Mouse (Mus musculus): ENCODE data around the gene Grid1. TPM values are rescaled to one million over a fixed set of nuclear protein-coding genes. Genes with fewer than 3 reads are reported as not detected.

The Grid1 gene
- polyA plus RNA-seq, 1 experiment from 2014 or later = 0.61 TPM

- Histone ChIP-seq H3K9me3 (ENCODE audit: control insufficient read depth, low read length) (no peaks in the 10 kb centered on the region), H3K36me3 (ENCODE audit: control insufficient read depth, insufficient read depth, low read length) (no peaks in the 10 kb centered on the region), H3K27me3 (ENCODE audit: control insufficient read depth, insufficient read depth, low read length) (no peaks in the 10 kb centered on the region), H3K4me2 (no peak overlapping the region), H3K27ac (ENCODE audit: low read depth, low read length) (no peak overlapping the region), H3K9ac (ENCODE audit: low read length) (no peak overlapping the region), H3K4me1 (ENCODE audit: control insufficient read depth, insufficient read depth, low read length) (no peaks in the 10 kb centered on the region), H3K4me3 (ENCODE audit: low read depth, low read length) (no peak overlapping the region)
- ATAC-seq (ENCODE audit: low FRiP score) (peak; percentile 35), DNase-seq (ENCODE audit: low spot score, missing footprints) (no peak)
- 84% methylated on average over 7 of the region's 7 CpGs for WGBS
Observed at GRCm38 (mm10) chr14:35157069-35157655, 337.3 kb downstream of the Grid1 start.

DNA sequence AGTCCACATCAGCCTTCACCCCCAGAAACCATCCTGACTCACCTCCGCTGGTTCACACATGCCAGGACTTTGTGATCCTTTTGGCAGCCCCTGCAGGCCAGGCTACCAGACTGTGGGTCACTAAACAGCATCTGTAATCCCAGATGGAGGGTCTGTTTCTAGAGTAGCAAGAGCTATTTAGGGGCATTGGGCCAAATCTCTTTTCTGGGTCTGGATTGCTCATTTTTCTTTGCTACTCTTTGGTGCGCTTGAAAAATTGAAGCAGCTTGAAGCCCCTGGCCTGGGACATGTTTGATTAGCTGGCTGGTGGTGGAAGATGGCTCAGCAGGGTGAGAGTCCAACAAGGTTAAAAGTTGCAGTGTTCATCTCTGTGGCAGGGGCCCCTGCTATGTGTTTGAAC is 339.4 kb downstream of the Grid1 start:
- Histone ChIP-seq H3K4me3 (ENCODE audit: low read depth, low read length) (no peak overlapping the region), H3K4me1 (ENCODE audit: control insufficient read depth, insufficient read depth, low read length) (no peaks in the 10 kb centered on the region), H3K36me3 (ENCODE audit: control insufficient read depth, insufficient read depth, low read length) (no peaks in the 10 kb centered on the region), H3K9ac (ENCODE audit: low read length) (no peak overlapping the region), H3K9me3 (ENCODE audit: control insufficient read depth, low read length) (no peaks in the 10 kb centered on the region), H3K27me3 (ENCODE audit: control insufficient read depth, insufficient read depth, low read length) (no peaks in the 10 kb centered on the region), H3K4me2 (no peak overlapping the region), H3K27ac (ENCODE audit: low read depth, low read length) (no peak overlapping the region)
- DNase-seq (ENCODE audit: low spot score, missing footprints) (no peak), ATAC-seq (ENCODE audit: low FRiP score) (no peak)
- WGBS = 95% methylated on average over 2 of the region's 2 CpGs

DNA sequence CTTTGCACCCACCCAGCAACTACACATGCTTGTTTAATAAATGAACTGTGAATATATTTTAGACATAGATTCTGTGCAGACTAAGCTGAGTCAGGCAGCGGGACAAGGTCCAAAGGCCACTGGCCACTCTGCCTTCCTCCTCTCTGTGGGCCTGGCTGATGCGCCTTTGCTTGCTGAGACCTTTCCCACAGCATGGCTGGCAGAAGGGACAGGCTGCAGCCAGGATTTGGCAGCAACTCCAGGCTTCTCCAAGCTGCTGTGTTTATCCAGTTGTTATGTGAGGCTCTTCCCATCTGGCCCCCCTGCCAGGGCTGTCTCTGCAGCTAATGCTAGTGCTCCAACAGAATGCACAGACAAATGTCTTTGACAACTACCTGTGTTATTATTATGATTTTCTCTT is 347.5 kb downstream of the Grid1 start:
- H3K4me2 ChIP-seq = no peak overlapping the region
- no peaks in the 10 kb centered on the region for H3K9me3 ChIP-seq (ENCODE audit: control insufficient read depth, low read length)
- ATAC-seq (ENCODE audit: low FRiP score) = no peak
- no peak overlapping the region for H3K4me3 ChIP-seq (ENCODE audit: low read depth, low read length)
- no peaks in the 10 kb centered on the region for H3K36me3 ChIP-seq (ENCODE audit: control insufficient read depth, insufficient read depth, low read length)
- H3K27me3 ChIP-seq (ENCODE audit: control insufficient read depth, insufficient read depth, low read length) = no peaks in the 10 kb centered on the region
- H3K9ac ChIP-seq (ENCODE audit: low read length) = no peak overlapping the region
- WGBS = 74% methylated on average over 2 of the region's 2 CpGs
- H3K4me1 ChIP-seq (ENCODE audit: control insufficient read depth, insufficient read depth, low read length) = no peaks in the 10 kb centered on the region
- no peak for DNase-seq (ENCODE audit: low spot score, missing footprints)
- no peak overlapping the region for H3K27ac ChIP-seq (ENCODE audit: low read depth, low read length)

DNA sequence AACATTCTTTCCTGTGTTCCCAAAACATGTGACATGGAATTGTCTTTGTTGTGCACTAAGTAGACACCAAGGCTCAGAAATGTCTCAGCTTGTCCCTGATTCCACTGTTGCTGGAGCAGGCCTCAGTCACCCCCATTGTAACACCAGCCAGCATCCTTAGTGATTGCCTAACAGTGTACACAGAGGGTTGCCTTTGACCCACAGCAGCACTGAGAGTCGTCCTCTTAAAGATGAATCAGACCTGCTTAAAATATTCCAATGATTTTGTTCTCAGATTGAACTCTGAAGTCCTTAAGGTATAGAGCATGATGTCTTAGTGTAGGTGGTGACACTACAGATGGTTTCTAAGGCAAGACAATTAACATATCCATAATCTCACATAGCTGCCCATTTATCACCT is 354.0 kb downstream of the Grid1 start:
- no peak for DNase-seq (ENCODE audit: low spot score, missing footprints)
- Histone ChIP-seq H3K27ac (ENCODE audit: low read depth, low read length) (no peak overlapping the region), H3K4me3 (ENCODE audit: low read depth, low read length) (no peak overlapping the region), H3K9ac (ENCODE audit: low read length) (no peak overlapping the region), H3K4me1 (ENCODE audit: control insufficient read depth, insufficient read depth, low read length) (no peaks in the 10 kb centered on the region), H3K27me3 (ENCODE audit: control insufficient read depth, insufficient read depth, low read length) (no peaks in the 10 kb centered on the region), H3K36me3 (ENCODE audit: control insufficient read depth, insufficient read depth, low read length) (no peaks in the 10 kb centered on the region), H3K4me2 (no peak overlapping the region), H3K9me3 (ENCODE audit: control insufficient read depth, low read length) (no peaks in the 10 kb centered on the region)
- no peak for ATAC-seq (ENCODE audit: low FRiP score)
- 77% methylated on average over 1 of the region's 1 CpGs for WGBS

DNA sequence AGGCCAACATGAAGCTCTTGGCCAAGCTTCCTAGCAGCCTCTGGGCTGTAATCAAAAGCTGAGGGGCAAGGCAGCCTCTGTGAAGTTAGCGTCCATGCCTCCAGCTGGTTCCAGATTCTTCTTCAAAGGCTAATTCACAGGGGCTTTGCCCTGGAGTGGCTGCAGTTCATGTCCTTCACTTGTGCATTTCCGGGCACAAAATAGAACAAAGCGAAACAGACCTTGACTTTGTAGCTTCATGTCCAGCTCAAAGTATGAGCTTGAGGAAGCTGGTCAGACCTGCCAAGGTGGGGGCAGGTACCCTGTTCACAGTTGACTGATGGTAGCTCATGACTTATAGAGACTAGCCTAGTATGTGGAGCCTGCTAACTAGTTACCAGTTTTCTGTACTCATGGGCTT is 356.1 kb downstream of the Grid1 start:
- no peak overlapping the region for H3K4me2 ChIP-seq

GRCm38 (mm10) chr14:35179076-35179475 is 359.2 kb downstream of the Grid1 start:
- ATAC-seq (ENCODE audit: low FRiP score) (no peak), DNase-seq (ENCODE audit: low spot score, missing footprints) (no peak)
- no peak overlapping the region for H3K9ac ChIP-seq (ENCODE audit: low read length)
- no peaks in the 10 kb centered on the region for H3K27me3 ChIP-seq (ENCODE audit: control insufficient read depth, insufficient read depth, low read length)
- H3K9me3 ChIP-seq (ENCODE audit: control insufficient read depth, low read length) = no peaks in the 10 kb centered on the region
- no peak overlapping the region for H3K4me2 ChIP-seq
- no peaks in the 10 kb centered on the region for H3K36me3 ChIP-seq (ENCODE audit: control insufficient read depth, insufficient read depth, low read length)
- H3K4me1 ChIP-seq (ENCODE audit: control insufficient read depth, insufficient read depth, low read length) = no peaks in the 10 kb centered on the region
- H3K27ac ChIP-seq (ENCODE audit: low read depth, low read length) = no peak overlapping the region
- no peak overlapping the region for H3K4me3 ChIP-seq (ENCODE audit: low read depth, low read length)

More for the DNA sequence above, 356.1 kb downstream of the Grid1 start:
- Histone ChIP-seq H3K4me3 (ENCODE audit: low read depth, low read length) (no peak overlapping the region), H3K9ac (ENCODE audit: low read length) (no peak overlapping the region), H3K4me1 (ENCODE audit: control insufficient read depth, insufficient read depth, low read length) (no peaks in the 10 kb centered on the region), H3K27me3 (ENCODE audit: control insufficient read depth, insufficient read depth, low read length) (no peaks in the 10 kb centered on the region), H3K27ac (ENCODE audit: low read depth, low read length) (no peak overlapping the region), H3K9me3 (ENCODE audit: control insufficient read depth, low read length) (no peaks in the 10 kb centered on the region), H3K36me3 (ENCODE audit: control insufficient read depth, insufficient read depth, low read length) (no peaks in the 10 kb centered on the region)
- DNase-seq (ENCODE audit: low spot score, missing footprints) (no peak), ATAC-seq (ENCODE audit: low FRiP score) (no peak)
- WGBS = 93% methylated on average over 3 of the region's 3 CpGs

DNA sequence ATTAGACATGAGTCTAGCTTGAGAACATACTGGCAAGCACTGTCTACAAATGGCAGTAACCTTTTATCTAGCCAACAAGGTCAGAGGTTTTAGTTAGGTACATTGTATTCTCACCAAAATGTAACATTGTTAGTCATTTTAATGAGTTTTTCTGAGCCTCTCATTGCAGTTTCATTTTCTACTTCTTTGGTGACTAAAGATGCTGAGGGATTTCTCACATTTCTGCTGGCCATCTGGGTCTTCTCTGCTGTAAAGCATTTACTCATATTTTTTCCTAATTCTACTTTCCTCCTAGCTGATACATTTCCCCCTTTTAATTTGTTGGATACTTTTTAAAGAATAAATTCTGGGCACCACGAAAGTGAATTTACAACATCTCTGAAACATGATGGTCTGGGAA is 365.5 kb downstream of the Grid1 start:
- H3K4me3 ChIP-seq (ENCODE audit: low read depth, low read length) = no peak overlapping the region
- ATAC-seq (ENCODE audit: low FRiP score) = no peak
- no peak for DNase-seq (ENCODE audit: low spot score, missing footprints)
- H3K9me3 ChIP-seq (ENCODE audit: control insufficient read depth, low read length) = no peaks in the 10 kb centered on the region
- H3K4me1 ChIP-seq (ENCODE audit: control insufficient read depth, insufficient read depth, low read length) = no peaks in the 10 kb centered on the region
- H3K36me3 ChIP-seq (ENCODE audit: control insufficient read depth, insufficient read depth, low read length) = no peaks in the 10 kb centered on the region
- no peak overlapping the region for H3K27ac ChIP-seq (ENCODE audit: low read depth, low read length)
- H3K9ac ChIP-seq (ENCODE audit: low read length) = no peak overlapping the region
- H3K4me2 ChIP-seq = no peak overlapping the region
- H3K27me3 ChIP-seq (ENCODE audit: control insufficient read depth, insufficient read depth, low read length) = no peaks in the 10 kb centered on the region
- 80% methylated on average over 1 of the region's 1 CpGs for WGBS

- Histone ChIP-seq H3K4me1 (ENCODE audit: control insufficient read depth, insufficient read depth, low read length) (no peaks in the 10 kb centered on the region), H3K4me3 (ENCODE audit: low read depth, low read length) (no peak overlapping the region), H3K27ac (ENCODE audit: low read depth, low read length) (no peak overlapping the region), H3K36me3 (ENCODE audit: control insufficient read depth, insufficient read depth, low read length) (no peaks in the 10 kb centered on the region), H3K27me3 (ENCODE audit: control insufficient read depth, insufficient read depth, low read length) (no peaks in the 10 kb centered on the region), H3K9ac (ENCODE audit: low read length) (no peak overlapping the region), H3K9me3 (ENCODE audit: control insufficient read depth, low read length) (no peaks in the 10 kb centered on the region), H3K4me2 (no peak overlapping the region)
- DNase-seq (ENCODE audit: low spot score, missing footprints) (no peak), ATAC-seq (ENCODE audit: low FRiP score) (no peak)
- 92% methylated on average over 6 of the region's 6 CpGs for WGBS
Observed at GRCm38 (mm10) chr14:35192256-35192655, 372.3 kb downstream of the Grid1 start.

GRCm38 (mm10) chr14:35197371-35197770 is 377.5 kb downstream of the Grid1 start:
- no peaks in the 10 kb centered on the region for H3K4me1 ChIP-seq (ENCODE audit: control insufficient read depth, insufficient read depth, low read length)
- no peaks in the 10 kb centered on the region for H3K27me3 ChIP-seq (ENCODE audit: control insufficient read depth, insufficient read depth, low read length)

DNA sequence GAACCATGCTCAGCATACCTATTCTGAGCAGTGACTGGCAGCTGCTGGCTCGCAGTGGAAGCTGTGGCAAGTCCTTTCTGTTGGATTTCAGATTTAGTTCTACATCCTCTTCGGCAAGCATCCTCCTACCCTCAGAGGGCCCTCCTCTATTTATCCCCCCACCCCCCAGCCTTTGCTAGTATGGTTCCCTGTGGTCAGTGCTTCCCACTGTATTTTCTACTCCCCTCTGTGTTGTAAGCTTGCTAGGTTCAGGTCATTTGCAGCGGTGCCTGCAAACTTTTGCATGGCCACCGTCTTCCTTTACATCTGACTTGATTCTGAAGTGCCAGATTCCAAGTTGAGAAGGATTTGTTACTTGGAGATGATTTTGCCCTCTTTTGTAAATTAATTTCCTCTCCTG is 378.5 kb downstream of the Grid1 start:
- 81% methylated on average over 4 of the region's 4 CpGs for WGBS
- Histone ChIP-seq H3K9ac (ENCODE audit: low read length) (no peak overlapping the region), H3K4me1 (ENCODE audit: control insufficient read depth, insufficient read depth, low read length) (no peaks in the 10 kb centered on the region), H3K27me3 (ENCODE audit: control insufficient read depth, insufficient read depth, low read length) (no peaks in the 10 kb centered on the region), H3K27ac (ENCODE audit: low read depth, low read length) (no peak overlapping the region), H3K36me3 (ENCODE audit: control insufficient read depth, insufficient read depth, low read length) (no peaks in the 10 kb centered on the region), H3K4me3 (ENCODE audit: low read depth, low read length) (no peak overlapping the region), H3K4me2 (no peak overlapping the region), H3K9me3 (ENCODE audit: control insufficient read depth, low read length) (no peaks in the 10 kb centered on the region)
- DNase-seq (ENCODE audit: low spot score, missing footprints) = no peak
- no peak for ATAC-seq (ENCODE audit: low FRiP score)

More at GRCm38 (mm10) chr14:35197371-35197770, 377.5 kb downstream of the Grid1 start:
- Histone ChIP-seq H3K9me3 (ENCODE audit: control insufficient read depth, low read length) (no peaks in the 10 kb centered on the region), H3K9ac (ENCODE audit: low read length) (no peak overlapping the region), H3K4me3 (ENCODE audit: low read depth, low read length) (no peak overlapping the region), H3K36me3 (ENCODE audit: control insufficient read depth, insufficient read depth, low read length) (no peaks in the 10 kb centered on the region), H3K4me2 (no peak overlapping the region), H3K27ac (ENCODE audit: low read depth, low read length) (no peak overlapping the region)
- WGBS = 87% methylated on average over 3 of the region's 3 CpGs
- DNase-seq (ENCODE audit: low spot score, missing footprints) (no peak), ATAC-seq (ENCODE audit: low FRiP score) (no peak)

All from midbrain, embryonic 11.5 days (tissue).